Mouse (Mus musculus) left cerebral cortex, postnatal 36 days (tissue): ENCODE measurements around the gene Sytl4. TPM values are rescaled to one million over a fixed set of nuclear protein-coding genes. Genes with fewer than 3 reads are reported as not detected.

ENCODE experiments used
- DNase-seq, 2 experiments: peaks; one replicate each; pipeline ENCODE4 v3.0.0; 2021 to 2022; ENCODE audit warnings: low spot score in 2 of 2, mixed read lengths in 1 of 2
- intact Hi-C: fragments of 180-260 bp; cut with DNase I; formaldehyde crosslinking; loops from one replicate; pipeline ENCODE4 v1.15.1; 2025
- total RNA-seq, 2 experiments: library from RNA; stranded (reverse); gene quantifications; 2 replicates each; pipeline ENCODE4 v1.2.3; 2021

Gene Sytl4
- total RNA-seq, 2 experiments from 2014 or later = 0.27 to 0.54 TPM

DNA sequence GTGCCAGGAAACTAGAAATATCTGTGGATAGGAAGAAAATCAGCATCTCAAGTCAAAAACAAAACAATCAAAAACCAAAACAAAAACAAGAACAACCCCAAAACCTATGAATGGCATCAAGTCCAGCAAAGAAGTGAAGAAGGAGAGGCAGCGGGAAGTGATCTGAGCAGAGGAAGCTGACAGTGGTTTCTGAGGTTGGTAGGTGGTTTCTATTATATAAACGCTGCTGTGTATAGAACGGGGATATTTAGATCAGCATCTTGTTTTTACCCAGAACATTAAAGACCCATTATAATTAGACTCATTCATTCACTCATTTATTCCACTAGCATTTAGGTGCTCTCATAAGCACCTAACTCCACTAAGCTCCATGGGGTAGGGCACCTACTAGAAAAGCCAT is 94.3 kb downstream of the Sytl4 start:
- DNase-seq = no peak
- intact Hi-C loops = no loop called here

Other genes with a start within 250 kb of the Sytl4 start
- under 1 TPM; 0.29 to 0.47 TPM for gene Tnmd, start 130.8 kb downstream of the Sytl4 start, total RNA-seq
- gene Tspan6, start 83.4 kb downstream of the Sytl4 start, total RNA-seq = 10 to 100 TPM; 15.0 to 16.0 TPM
- 1 to 10 TPM in 1 of 2 experiments, under 1 TPM in 1; 0.97 to 1.0 TPM for gene Srpx2, start 73.4 kb downstream of the Sytl4 start, total RNA-seq
- gene Cstf2, start 77.4 kb upstream of the Sytl4 start, total RNA-seq = 100 to 1,000 TPM; 110 to 135 TPM
- 1 to 10 TPM; 1.2 to 1.6 TPM for gene Xkrx, start 180.3 kb upstream of the Sytl4 start, total RNA-seq
- not detected for gene Arl13a, start 205.7 kb upstream of the Sytl4 start, total RNA-seq
- gene Nox1, start 240.1 kb upstream of the Sytl4 start, total RNA-seq = not detected